Mouse (Mus musculus) G1E (cell line): ENCODE results near the gene Vezt. TPM values are rescaled to one million over a fixed set of nuclear protein-coding genes. Genes with fewer than 3 reads are reported as not detected.

ENCODE experiments used
- ATAC-seq: 2 replicates; pipeline ENCODE4 v1.8.0; 2016; ENCODE audit warnings: mild to moderate bottlenecking; ENCODE audit not compliant: insufficient number of reproducible peaks, poor library complexity, low FRiP score, severe bottlenecking; ENCODE audit errors: extremely low read depth
- DNase-seq: peaks from one replicate; pipeline ENCODE4 v3.0.0; 2012; ENCODE audit warnings: low spot score
- H3K27me3 ChIP-seq: 2 replicates; pipeline ENCODE4 v1.6.1; 2012; ENCODE audit warnings: mild to moderate bottlenecking, low read length, inconsistent platforms; ENCODE audit not compliant: insufficient read depth
- H3K36me3 ChIP-seq: replicated peaks from 2 replicates; pipeline ENCODE3; 2012; ENCODE audit warnings: mild to moderate bottlenecking, inconsistent platforms
- H3K4me1 ChIP-seq: 2 replicates; pipeline ENCODE4 v1.6.1; 2012; ENCODE audit warnings: low read depth, low read length, inconsistent platforms, mixed read lengths; ENCODE audit not compliant: insufficient read depth
- H3K4me3 ChIP-seq: 2 replicates; pipeline ENCODE4 v1.5.1; 2012; ENCODE audit warnings: low read depth, mild to moderate bottlenecking, inconsistent platforms, low read length, moderate library complexity, mixed read lengths
- H3K9me3 ChIP-seq: replicated peaks from 2 replicates; pipeline ENCODE4 v1.6.1; 2012; ENCODE audit warnings: inconsistent platforms
- CTCF ChIP-seq: IDR thresholded peaks from 2 replicates; pipeline ENCODE4 v1.5.1; 2012; ENCODE audit warnings: low read depth, low read length, inconsistent platforms, mixed read lengths
- GATA1 ChIP-seq: IDR thresholded peaks from 2 replicates; pipeline ENCODE4 v1.6.1; 2012; ENCODE audit warnings: borderline replicate concordance, low read length, inconsistent platforms, mixed read lengths
- GATA2 ChIP-seq: IDR thresholded peaks from 2 replicates; pipeline ENCODE4 v1.6.1; 2012; ENCODE audit warnings: low read depth, low read length, inconsistent platforms, borderline replicate concordance
- POLR2AphosphoS5 ChIP-seq: IDR thresholded peaks from 2 replicates; pipeline ENCODE4 v1.6.1; 2012; ENCODE audit warnings: low read depth, low read length, inconsistent platforms; ENCODE audit not compliant: insufficient replicate concordance
- TAL1 ChIP-seq: conservative IDR thresholded peaks from 2 replicates; pipeline ENCODE4 v1.6.1; 2012; ENCODE audit warnings: low read depth, low read length, inconsistent platforms, mixed read lengths
- polyA plus RNA-seq: library from polyadenylated mRNA; stranded (reverse); fragments of >175 nt; gene quantifications from 2 replicates; pipeline ENCODE4 v1.2.3, GENCODE M21; 2012
- total RNA-seq, 2 experiments: library from RNA; stranded (forward) in 1 of 2; stranded (reverse) in 1 of 2; fragments of 200-1000 nt in 1 of 2; fragments of >200 nt in 1 of 2; fragmentation: Nextera tagmentation in 1 of 2; gene quantifications; 2 replicates each; pipeline ENCODE4 v1.2.3; 2014 to 2017

Vezt gene
- total and polyA plus RNA-seq, 3 experiments: 3.5 to 35.7 (median 13.2) TPM

DNA sequence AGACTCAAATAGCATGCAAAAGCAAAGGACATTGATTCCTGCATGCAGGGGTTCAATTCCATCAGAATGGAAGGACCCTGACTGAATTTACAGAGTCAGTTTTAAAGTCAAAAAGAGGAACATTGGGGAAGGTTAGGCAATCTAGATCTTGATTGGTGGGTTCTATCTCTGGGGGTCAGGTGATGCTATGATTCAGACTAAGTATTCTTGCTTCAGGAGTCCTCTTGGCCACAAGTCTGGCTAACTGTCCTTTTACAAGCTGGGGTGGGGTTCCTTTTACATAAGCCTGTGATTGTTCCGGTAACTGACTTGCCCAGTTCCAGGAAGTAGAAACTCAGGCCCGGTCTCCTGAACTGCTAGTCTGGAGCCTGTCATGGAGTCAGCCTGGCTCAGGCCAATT lies 85.7 kb downstream of the Vezt start:
- no peak for ATAC-seq
- Histone ChIP-seq H3K27me3 (peaks cover 14% of the 10 kb centered on the region), H3K4me3 (no peak overlapping the region)

DNA sequence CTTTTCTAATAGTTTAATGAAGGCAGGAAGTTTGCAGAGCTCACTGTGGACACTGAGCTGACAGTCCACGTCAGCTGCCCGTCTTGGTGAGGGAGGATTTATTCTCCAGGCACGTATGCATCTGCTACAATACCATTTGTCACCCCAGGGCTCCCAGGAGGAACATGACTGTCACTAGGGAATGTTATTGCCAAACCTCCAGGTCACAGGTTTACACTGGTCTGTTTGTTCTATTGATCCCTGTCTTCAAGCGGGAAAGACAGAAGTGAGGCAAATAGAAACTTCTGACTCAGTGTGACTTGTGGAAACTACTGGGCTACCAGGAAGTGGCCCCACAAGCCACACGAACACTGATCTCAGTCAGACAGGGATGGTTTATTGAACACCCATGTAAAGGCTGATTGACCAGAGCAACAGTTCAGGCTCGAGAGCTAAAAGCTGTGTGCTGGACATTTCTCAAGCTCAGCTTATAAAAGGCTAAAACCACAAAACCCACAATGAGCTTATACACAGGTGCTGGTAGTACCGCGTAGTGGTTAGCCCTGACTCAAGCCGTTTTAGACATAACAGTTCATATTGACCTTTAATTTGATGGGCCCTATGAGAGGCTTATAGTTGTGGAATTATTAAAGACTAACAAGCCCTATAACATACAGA lies 89.6 kb downstream of the Vezt start:
- no peak for DNase-seq
- no peaks in the 10 kb centered on the region for H3K9me3 ChIP-seq
- peaks cover 14% of the 10 kb centered on the region for H3K27me3 ChIP-seq
- no peak overlapping the region for H3K4me3 ChIP-seq
- TF ChIP-seq POLR2AphosphoS5 (no peak), CTCF (no peak), GATA1 (no peak), GATA2 (no peak), TAL1 (no peak)
- H3K36me3 ChIP-seq: no peaks in the 10 kb centered on the region
- peaks cover 6% of the 10 kb centered on the region; the same call in 1 of the 2 replicates for H3K4me1 ChIP-seq
- ATAC-seq: no peak

More for the DNA sequence above, 85.7 kb downstream of the Vezt start:
- Histone ChIP-seq H3K36me3 (no peaks in the 10 kb centered on the region), H3K9me3 (no peaks in the 10 kb centered on the region), H3K4me1 (peaks cover 6% of the 10 kb centered on the region; the same call in 1 of the 2 replicates)
- TF ChIP-seq GATA1 (no peak), CTCF (no peak), POLR2AphosphoS5 (no peak), GATA2 (no peak), TAL1 (no peak)
- DNase-seq: no peak

DNA sequence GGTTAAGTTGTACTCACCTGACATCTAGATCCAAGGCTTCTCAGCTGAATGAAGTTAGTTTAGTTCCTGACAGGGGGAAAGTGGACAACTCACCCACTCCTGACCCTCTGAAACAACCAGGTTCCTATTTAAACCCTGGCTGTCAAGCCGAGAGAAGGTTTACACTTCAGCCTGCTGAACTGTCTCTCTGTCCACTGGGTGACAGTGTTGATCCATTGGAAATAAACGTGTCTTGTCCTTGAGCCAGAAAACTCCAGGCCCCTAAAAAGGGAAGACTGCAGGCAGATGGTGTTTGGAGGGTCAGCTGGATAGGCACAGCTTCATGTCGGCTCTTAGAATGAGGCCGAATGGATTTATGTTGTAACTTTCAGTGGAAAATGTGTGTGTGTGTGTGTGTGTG lies 90.3 kb downstream of the Vezt start:
- H3K4me1 ChIP-seq: peaks cover 6% of the 10 kb centered on the region; the same call in 1 of the 2 replicates
- DNase-seq (no peak), ATAC-seq (no peak)
- no peaks in the 10 kb centered on the region for H3K36me3 ChIP-seq
- H3K9me3 ChIP-seq: no peaks in the 10 kb centered on the region
- TF ChIP-seq CTCF (no peak), GATA1 (no peak), TAL1 (no peak), POLR2AphosphoS5 (no peak)
- H3K4me3 ChIP-seq: no peak overlapping the region
- H3K27me3 ChIP-seq: peaks cover 14% of the 10 kb centered on the region

DNA sequence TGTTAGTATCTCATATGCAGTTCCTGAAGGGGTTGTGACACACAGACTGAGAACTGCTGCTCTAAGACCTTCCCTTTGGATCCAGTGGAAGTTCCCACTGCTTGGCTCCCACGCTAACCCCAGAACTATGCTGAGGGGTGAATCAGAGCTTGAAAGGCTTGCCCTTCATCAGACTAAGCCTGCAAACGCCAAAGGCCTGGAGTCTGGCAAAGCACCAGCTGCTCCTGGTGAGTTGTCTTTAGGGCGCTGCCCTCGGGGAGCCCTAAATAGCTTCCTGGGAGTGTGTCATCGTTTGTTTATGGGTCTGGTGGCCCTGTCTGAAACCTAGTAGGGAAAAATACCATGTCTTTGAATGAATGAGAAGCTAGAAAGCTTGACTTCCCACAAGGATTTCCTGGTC lies 91.4 kb downstream of the Vezt start:
- TF ChIP-seq GATA2: no peak
- TF ChIP-seq POLR2AphosphoS5: no peak
- no peak for TF ChIP-seq CTCF
- TF ChIP-seq GATA1: no peak
- TF ChIP-seq TAL1: no peak
- ATAC-seq: no peak
- H3K36me3 ChIP-seq: no peaks in the 10 kb centered on the region

DNA sequence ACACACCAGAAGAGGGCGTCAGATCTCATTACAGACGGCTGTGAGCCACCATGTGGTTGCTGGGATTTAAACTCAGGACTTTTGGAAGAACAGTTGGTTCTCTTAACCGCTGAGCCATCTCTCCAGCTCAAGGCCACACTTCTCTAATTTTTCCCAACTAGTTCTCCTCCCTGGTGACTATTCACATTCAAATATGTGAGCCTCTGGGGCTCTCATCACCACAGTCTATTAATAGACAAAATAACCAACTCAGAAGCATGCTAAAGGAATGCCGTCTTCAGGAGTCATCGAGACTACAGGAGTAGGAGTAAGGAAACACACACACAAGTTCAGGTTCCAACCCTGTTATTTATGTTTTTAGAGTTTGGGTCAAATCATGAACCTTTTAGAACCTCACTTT lies 95.3 kb downstream of the Vezt start:
- TF ChIP-seq CTCF (no peak), POLR2AphosphoS5 (no peak), TAL1 (no peak), GATA2 (no peak)
- DNase-seq: no peak
- Histone ChIP-seq H3K27me3 (0 out of 2 replicates have a peak, but pooled peaks cover 4% of the 10 kb centered on the region), H3K36me3 (no peaks in the 10 kb centered on the region), H3K4me1 (no peaks in the 10 kb centered on the region), H3K4me3 (no peak overlapping the region), H3K9me3 (0 out of 2 replicates have a peak, but pooled peaks cover 2% of the 10 kb centered on the region)
- no peak for ATAC-seq

More for the DNA sequence above, 91.4 kb downstream of the Vezt start:
- Histone ChIP-seq H3K27me3 (peaks cover 14% of the 10 kb centered on the region), H3K9me3 (no peaks in the 10 kb centered on the region), H3K4me1 (peaks cover 3% of the 10 kb centered on the region; the same call in 1 of the 2 replicates), H3K4me3 (no peak overlapping the region)
- no peak for DNase-seq

DNA sequence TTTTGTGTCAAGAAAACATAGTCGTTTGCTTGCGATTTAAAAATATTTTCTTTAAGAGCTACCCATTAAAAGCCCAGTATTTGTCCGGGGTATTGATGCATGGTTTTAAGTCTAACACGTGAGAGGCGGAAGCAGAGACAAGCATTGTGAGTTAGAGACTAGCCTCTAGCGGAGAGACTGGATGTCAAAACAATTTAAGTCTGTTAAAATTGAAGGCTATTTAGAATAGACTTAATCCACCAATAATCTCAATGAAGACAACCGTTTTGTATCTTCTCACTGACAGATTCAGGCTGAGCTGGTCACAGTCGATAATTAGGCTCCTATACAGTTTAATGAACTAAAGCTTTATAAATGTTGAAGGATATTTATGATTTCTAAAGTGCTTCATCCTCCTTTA lies 95.9 kb downstream of the Vezt start:
- TF ChIP-seq GATA1 (no peak), TAL1 (no peak), GATA2 (no peak), CTCF (no peak), POLR2AphosphoS5 (no peak)
- Histone ChIP-seq H3K9me3 (0 out of 2 replicates have a peak, but pooled peaks cover 2% of the 10 kb centered on the region), H3K36me3 (no peaks in the 10 kb centered on the region), H3K4me1 (no peaks in the 10 kb centered on the region), H3K27me3 (0 out of 2 replicates have a peak, but pooled peaks cover 3% of the 10 kb centered on the region), H3K4me3 (no peak overlapping the region)
- DNase-seq (no peak), ATAC-seq (no peak)

DNA sequence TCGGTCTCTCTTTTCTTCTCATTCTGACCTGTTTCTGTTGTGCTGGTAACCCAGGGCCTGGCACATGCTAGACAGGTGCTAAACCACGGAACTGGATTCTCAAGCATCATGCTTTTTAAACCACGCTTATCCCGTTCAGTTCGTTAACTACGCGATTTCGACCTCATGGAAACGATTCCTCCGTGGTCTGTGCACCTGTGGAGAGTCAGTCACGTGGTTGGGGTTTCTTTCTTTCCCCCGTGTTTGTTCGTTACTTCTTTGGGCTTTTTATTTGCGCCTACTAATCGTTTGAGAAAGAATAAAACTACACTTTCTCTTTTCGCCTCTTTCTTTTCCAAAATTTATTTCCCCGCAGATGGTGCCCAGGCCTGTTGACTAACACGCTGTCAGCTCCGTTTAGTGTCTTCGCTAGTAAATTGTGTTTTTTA lies 96.8 kb downstream of the Vezt start:
- H3K9me3 ChIP-seq: 0 out of 2 replicates have a peak, but pooled peaks cover 2% of the 10 kb centered on the region
- no peak for DNase-seq
- H3K4me1 ChIP-seq: no peaks in the 10 kb centered on the region
- 0 out of 2 replicates have a peak, but pooled peaks cover 3% of the 10 kb centered on the region for H3K27me3 ChIP-seq
- H3K36me3 ChIP-seq: no peaks in the 10 kb centered on the region
- ATAC-seq: no peak
- H3K4me3 ChIP-seq: no peak overlapping the region
- TF ChIP-seq TAL1 (no peak), CTCF (no peak), POLR2AphosphoS5 (no peak), GATA2 (no peak), GATA1 (no peak)
